Mouse (Mus musculus) stomach, embryonic 16.5 days (tissue): ENCODE measurements around the gene Socs1. TPM values are rescaled to one million over a fixed set of nuclear protein-coding genes. Genes with fewer than 3 reads are reported as not detected.
A peak's percentile ranks its signal among the peaks of the same experiment; 100 is the strongest.

Source experiments
- ATAC-seq: fragments of 200-750 bp; cut with Nextera tagmentation; 2 replicates; pipeline ENCODE4 v1.8.0; 2017; ENCODE audit warnings: moderate number of reproducible peaks, moderate TSS enrichment; ENCODE audit not compliant: insufficient read depth, low FRiP score
- H3K27ac ChIP-seq: fragments of 300-500 bp; sonication (generic); 2 replicates; pipeline ENCODE4 v1.5.1; 2014; ENCODE audit warnings: low read length
- H3K27me3 ChIP-seq: fragments of 300-500 bp; sonication (generic); 2 replicates; pipeline ENCODE4 v1.6.1; 2014; ENCODE audit warnings: low read length, control low read depth, mixed read lengths; ENCODE audit not compliant: control insufficient read depth, insufficient read depth
- H3K36me3 ChIP-seq: fragments of 300-500 bp; sonication (generic); 2 replicates; pipeline ENCODE4 v1.6.1; 2014; ENCODE audit warnings: low read length; ENCODE audit not compliant: control insufficient read depth, insufficient read depth
- H3K4me1 ChIP-seq: fragments of 300-500 bp; sonication (generic); 2 replicates; pipeline ENCODE4 v1.6.1; 2014; ENCODE audit warnings: low read length, control low read depth, mixed read lengths; ENCODE audit not compliant: control insufficient read depth, insufficient read depth
- H3K4me2 ChIP-seq: fragments of 300-500 bp; sonication (generic); 2 replicates; pipeline ENCODE4 v1.6.1; 2014; ENCODE audit warnings: low read depth, low read length, mixed read lengths
- H3K4me3 ChIP-seq: fragments of 300-500 bp; sonication (generic); replicated peaks from 2 replicates; pipeline ENCODE4 v1.5.1; 2014; ENCODE audit warnings: mild to moderate bottlenecking, low read length
- H3K9ac ChIP-seq: fragments of 300-500 bp; sonication (generic); 2 replicates; pipeline ENCODE4 v1.6.1; 2014; ENCODE audit warnings: low read length
- H3K9me3 ChIP-seq: fragments of 300-500 bp; sonication (generic); replicated peaks from 2 replicates; pipeline ENCODE4 v1.6.1; 2016; ENCODE audit warnings: low read length, control low read depth; ENCODE audit not compliant: control insufficient read depth
- WGBS: fragments of 180-500 bp; shearing (Covaris S2); extraction: QIAGEN DNeasy Blood & Tissue Kit; methylation state at CpG from one replicate; pipeline ENCODE4 v1.1.7; 2014; 5-methylcytosine and 5-hydroxymethylcytosine counted together
- polyA plus RNA-seq: library from polyadenylated mRNA; unstranded; fragments of >200 nt; fragmentation: Nextera tagmentation; extraction: Ambion mirVana; gene quantifications from 2 replicates; pipeline ENCODE4 v1.2.1, GENCODE M21; 2015

Gene Socs1
- polyA plus RNA-seq, 1 experiment from 2014 or later: 7.3 TPM

DNA sequence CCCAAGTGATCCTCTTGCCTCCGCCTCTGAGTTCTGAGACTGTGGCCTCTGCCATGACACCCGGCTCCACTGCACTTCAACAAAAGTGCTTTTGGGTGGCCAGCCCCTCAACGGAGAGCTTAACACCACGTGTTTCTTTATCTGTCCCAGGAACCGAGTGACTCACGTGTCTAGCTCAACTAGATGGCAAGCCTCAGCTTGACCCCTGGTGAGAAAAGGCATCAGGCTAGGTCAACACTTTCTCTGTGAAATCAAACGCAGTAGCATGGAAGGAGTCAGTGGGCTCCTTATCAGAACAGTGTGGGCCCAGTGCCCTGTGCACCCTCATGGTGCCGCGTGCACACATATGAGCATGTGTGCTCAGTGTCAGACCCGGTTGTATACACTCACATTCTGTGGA is 49.0 kb downstream of the Socs1 start:
- WGBS: 60% methylated on average over 10 of the region's 10 CpGs
- H3K27me3 ChIP-seq: no peaks in the 10 kb centered on the region
- no peak for ATAC-seq

DNA sequence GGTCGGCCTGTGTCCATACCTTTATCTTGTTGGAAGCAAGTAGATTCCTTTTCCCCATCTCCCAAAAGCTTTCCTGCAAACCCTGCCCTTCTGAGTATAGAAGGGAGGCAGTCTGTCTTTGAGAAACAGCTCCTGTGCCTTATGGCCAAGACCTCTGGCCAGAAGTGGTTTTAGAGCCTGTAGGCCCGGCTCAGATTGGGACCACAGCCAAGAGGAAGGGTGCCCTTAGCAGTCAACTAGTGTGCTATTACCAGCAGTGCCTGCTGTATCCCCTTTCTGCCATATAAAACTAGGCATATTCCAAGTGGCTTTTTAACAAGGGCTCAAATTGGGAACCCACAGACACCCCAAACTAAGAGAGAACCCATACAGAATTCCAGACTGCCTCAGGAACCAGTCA is 49.6 kb downstream of the Socs1 start:
- Histone ChIP-seq H3K27me3 (no peaks in the 10 kb centered on the region), H3K9ac (no peak overlapping the region), H3K4me2 (no peak overlapping the region), H3K4me1 (0 out of 2 replicates have a peak, but pooled peaks cover 3% of the 10 kb centered on the region), H3K27ac (no peak overlapping the region), H3K9me3 (no peaks in the 10 kb centered on the region), H3K36me3 (no peaks in the 10 kb centered on the region), H3K4me3 (no peak overlapping the region)
- no peak for ATAC-seq
- WGBS: 65% methylated on average over 2 of the region's 2 CpGs

More for the DNA sequence above, 49.0 kb downstream of the Socs1 start:
- Histone ChIP-seq H3K4me3 (no peak overlapping the region), H3K9ac (no peak overlapping the region), H3K9me3 (no peaks in the 10 kb centered on the region), H3K36me3 (no peaks in the 10 kb centered on the region), H3K4me1 (0 out of 2 replicates have a peak, but pooled peaks cover 3% of the 10 kb centered on the region), H3K27ac (no peak overlapping the region), H3K4me2 (no peak overlapping the region)

DNA sequence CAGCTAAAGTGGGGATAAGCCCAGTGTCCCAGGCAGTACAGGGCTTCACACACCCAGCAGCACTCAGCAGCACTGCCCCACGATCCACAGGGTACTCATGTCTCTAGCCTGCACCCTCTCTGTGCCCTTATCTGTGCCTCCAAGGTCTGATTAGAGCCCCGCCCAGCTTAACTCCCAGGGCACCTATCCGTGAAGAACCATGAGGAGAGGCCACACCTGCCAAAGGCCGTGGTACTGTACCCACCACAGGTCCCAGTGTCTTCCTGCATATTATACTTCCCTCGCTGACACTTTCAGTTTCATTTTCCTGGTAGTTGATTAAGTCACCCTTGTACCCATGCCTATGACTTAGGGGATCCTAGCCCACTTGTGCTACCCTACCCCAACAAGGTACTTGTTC is 52.9 kb downstream of the Socs1 start:
- 0 out of 2 replicates have a peak, but pooled peaks cover 3% of the 10 kb centered on the region for H3K4me1 ChIP-seq
- 72% methylated on average over 5 of the region's 5 CpGs for WGBS
- H3K4me2 ChIP-seq: no peak overlapping the region
- no peaks in the 10 kb centered on the region for H3K27me3 ChIP-seq
- no peaks in the 10 kb centered on the region for H3K9me3 ChIP-seq
- peak; percentile 53 for ATAC-seq
- H3K27ac ChIP-seq: no peak overlapping the region
- no peaks in the 10 kb centered on the region for H3K36me3 ChIP-seq
- H3K9ac ChIP-seq: no peak overlapping the region
- H3K4me3 ChIP-seq: no peak overlapping the region

Other genes starting within 250 kb of the Socs1 start
- gene Dexi, start 242.5 kb downstream of the Socs1 start, polyA plus RNA-seq: 4.9 and 5.0 TPM in 2 replicates
- gene Clec16a, start 240.2 kb downstream of the Socs1 start, polyA plus RNA-seq: 31.0 and 33.7 TPM in 2 replicates
- not detected in 2 replicates for gene Tnp2, start 3.1 kb upstream of the Socs1 start, polyA plus RNA-seq
- not detected in 2 replicates for gene Prm3, start 5.4 kb upstream of the Socs1 start, polyA plus RNA-seq
- not detected in 2 replicates for gene Prm2, start 10.6 kb upstream of the Socs1 start, polyA plus RNA-seq
- gene Prm1, start 20.3 kb upstream of the Socs1 start, polyA plus RNA-seq: not detected in 2 replicates
- not detected in 2 replicates for gene Gm11172, start 27.4 kb upstream of the Socs1 start, polyA plus RNA-seq
- 2.2 and 2.4 TPM in 2 replicates for gene Rmi2, start 49.5 kb upstream of the Socs1 start, polyA plus RNA-seq